Mouse (Mus musculus) gonadal fat pad, adult 2 months (tissue): ENCODE data around the gene Uba7. TPM values are rescaled to one million over a fixed set of nuclear protein-coding genes. Genes with fewer than 3 reads are reported as not detected.

Experiments used
- DNase-seq: peaks from one replicate; pipeline ENCODE4 v3.0.0-alpha.2; 2012; ENCODE audit warnings: low read depth
- polyA plus RNA-seq: library from polyadenylated mRNA; depleted of rRNA; stranded (reverse); fragments of >200 nt; gene quantifications from 2 replicates; pipeline ENCODE4 v1.2.3, GENCODE M21; 2012

Uba7 gene
- polyA plus RNA-seq, 1 experiment: 65.1 TPM

DNA sequence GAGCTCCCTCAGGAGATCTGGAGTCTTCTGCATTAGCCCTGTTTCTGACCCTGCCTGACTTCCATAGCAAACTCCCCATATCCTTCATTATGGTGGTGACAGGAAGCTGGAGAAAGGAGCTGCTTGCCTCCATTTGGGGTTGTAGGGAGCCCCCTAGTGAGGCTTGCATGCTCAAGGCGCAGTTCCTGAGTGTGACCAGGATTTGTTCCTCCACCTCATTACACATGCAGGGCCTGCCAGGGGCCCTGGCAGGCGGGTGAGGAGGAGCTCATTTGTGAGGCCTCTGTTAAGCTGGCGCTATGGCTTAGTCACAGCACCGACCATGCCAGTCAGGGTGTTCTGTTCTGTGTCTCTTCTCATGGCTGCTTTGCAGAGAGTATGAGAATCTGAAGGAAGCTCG lies 13.4 kb upstream of the Uba7 start:
- no peak for DNase-seq

- no peak for DNase-seq
Measured at GRCm38 (mm10) chr9:107962916-107963315, 12.4 kb upstream of the Uba7 start.

DNA sequence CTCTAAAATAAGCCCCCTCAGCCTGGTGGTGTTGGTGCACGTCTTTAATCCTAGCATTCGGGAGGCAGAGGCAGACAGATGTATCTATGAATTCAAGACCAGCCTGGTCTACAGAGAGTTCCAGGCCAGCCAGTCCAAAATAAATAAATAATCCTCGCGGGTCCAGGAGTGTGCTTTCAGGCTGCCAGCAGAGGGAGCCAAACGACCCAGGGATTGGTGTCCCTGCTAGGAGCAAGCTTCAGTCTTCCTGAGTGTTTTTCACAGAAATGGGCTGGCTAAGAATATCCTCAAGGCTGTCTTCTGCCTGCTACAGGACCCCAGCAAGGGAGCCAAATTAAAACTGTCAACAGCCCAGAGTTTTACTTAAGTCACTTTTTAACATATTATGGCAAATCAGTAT lies 11.6 kb upstream of the Uba7 start:
- DNase-seq: no peak

DNA sequence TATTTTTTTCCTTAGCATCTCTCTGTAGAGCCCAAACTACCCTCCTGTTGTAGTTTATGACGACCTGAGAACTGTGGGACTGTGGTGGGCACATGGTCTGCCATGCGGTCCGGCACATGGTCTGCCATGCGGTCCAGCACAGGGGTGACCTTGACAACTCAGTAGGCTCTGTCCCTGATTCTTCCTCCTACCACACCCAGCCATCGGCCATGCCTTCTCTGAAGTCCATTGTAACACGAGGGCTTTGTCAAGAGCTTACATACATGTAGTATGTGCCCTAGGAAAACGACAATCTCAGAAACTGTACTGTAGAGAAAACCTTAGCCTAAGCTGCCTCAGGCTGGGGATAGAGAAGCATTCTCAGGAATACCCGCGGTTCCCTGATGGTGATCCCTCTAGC lies 10.6 kb upstream of the Uba7 start:
- no peak for DNase-seq

- DNase-seq: no peak
Measured at GRCm38 (mm10) chr9:107966676-107967075, 8.6 kb upstream of the Uba7 start.

DNA sequence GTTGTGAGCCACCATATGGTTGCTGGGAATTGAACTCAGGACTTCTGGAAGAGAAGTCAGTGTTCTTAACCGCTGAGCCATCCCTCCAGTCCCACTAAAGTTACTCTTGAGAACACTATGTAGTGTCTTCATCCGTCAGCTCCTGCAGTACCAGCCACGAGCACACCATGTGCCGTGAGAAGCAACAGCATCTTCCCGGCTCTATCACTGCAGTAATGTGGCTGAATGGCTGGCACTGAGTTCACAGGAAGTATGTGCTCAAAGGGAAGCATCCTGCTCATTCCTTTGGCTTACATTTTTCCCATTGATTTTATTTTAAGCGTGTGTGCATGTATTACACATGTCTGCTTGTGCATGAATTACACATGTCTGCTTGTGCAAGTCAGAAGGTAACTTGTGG lies 7.9 kb upstream of the Uba7 start:
- DNase-seq: no peak

DNA sequence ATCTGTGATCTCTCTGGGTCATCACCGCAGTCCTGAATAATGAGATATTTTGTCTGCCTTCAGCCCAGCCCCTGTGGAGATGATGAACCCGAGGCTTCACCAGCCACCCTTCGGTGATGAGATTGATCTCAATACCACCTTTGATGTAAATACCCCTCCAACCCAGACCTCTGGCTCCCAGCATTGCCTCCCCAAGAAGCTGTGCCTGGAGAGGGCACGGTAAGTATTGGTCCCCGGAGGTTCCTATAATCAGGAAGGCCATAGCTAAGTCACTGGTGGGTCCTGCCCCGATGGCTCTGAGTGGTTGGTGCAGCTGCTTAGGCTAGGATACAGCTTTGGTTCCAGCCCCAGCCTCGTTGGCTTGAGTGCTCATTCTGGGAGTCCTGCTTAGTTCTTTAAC lies 6.8 kb upstream of the Uba7 start:
- DNase-seq: no peak

GRCm38 (mm10) chr9:107970311-107970710 lies 5.0 kb upstream of the Uba7 start:
- no peak for DNase-seq

- DNase-seq: no peak
Measured at GRCm38 (mm10) chr9:107971690-107972541, 3.4 kb upstream of the Uba7 start.

DNA sequence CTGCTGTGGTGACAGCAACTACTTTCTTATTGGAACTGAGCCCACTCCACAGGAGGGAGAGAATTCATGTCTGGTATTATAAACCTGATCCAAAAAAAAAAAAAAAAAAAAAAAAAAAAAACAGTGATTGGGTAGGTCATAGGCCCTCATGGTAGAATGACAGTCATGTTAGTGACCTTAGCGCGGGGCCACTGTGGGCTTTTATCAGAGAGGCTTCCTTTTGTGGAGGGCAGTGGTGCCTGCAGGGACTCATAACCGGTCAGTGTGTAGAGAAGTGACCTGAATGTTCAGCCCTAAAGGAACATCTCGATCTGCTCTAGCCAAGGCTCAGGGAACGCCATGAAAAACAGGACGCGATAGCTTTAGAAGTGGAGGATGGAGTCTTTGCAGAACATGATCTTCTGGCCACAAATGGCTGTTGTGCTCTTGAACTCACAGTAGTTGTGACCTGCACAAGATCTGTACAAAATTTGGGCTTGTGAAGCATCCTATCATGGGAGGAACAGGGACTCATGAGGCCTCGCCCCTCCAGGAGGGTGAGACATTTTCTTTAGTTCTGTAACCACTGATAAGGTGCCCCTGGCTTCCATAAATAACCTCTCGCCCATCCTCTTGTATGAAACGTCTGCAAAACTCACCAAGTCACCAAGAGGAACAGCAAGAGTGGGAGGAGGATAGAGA lies 674 bp upstream of the Uba7 start:
- no peak for DNase-seq

DNA sequence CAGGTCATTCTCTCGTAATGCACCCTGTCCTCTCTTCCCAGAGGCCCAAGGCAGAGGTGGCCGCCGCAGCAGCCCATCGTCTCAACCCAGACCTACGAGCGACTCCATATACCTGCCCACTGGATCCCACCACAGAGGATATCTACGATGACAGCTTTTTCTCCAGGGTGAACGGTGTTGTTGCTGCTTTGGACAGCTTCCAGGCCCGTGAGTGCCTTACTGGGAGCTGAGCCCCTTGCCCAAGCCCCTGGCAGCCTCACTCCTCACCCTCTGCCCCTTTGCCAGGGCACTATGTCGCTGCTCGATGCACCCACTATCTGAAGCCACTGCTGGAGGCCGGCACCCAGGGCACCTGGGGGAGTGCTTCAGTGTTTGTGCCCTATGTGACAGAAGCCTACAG lies 3.5 kb downstream of the Uba7 start:
- DNase-seq: no peak

- DNase-seq: no peak
Measured at GRCm38 (mm10) chr9:107981684-107982605, 6.6 kb downstream of the Uba7 start.

DNA sequence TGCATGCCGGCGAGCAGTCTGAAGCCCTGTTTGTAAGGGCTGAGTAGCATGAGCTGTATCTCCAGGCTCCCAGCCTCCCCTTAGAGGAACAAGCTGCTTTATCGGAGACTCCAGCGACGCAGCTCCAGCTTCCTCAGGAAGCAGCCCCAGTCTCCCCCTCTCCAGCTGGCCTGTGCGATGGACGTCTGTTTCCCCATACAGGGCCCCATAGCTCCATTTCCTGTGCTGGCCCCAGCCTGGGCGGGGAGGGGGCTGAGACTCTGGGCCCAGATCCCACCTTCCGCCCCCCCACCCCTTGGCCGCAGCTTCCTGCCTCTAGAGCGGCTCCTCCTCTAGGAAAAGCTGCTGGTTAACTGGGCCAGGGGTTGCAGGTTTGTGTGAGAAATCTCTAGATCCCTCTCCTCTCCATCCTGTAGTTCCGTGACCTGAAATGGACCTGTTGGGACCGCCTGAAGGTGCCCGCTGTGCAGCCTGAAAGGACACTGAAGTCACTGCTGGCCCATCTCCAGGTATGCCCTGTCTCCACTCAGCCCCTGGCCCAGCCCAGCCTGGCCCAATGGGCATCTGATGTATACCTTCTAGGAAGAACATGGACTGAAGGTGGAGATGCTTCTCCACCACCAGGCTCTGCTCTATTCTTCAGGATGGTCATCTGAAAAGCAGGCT lies 7.5 kb downstream of the Uba7 start, which contains the start of gene Gm20661:
Gm20661 (plus strand) TSS at position 378 of the 666 bp plus-strand sequence.
- DNase-seq: no peak

DNA sequence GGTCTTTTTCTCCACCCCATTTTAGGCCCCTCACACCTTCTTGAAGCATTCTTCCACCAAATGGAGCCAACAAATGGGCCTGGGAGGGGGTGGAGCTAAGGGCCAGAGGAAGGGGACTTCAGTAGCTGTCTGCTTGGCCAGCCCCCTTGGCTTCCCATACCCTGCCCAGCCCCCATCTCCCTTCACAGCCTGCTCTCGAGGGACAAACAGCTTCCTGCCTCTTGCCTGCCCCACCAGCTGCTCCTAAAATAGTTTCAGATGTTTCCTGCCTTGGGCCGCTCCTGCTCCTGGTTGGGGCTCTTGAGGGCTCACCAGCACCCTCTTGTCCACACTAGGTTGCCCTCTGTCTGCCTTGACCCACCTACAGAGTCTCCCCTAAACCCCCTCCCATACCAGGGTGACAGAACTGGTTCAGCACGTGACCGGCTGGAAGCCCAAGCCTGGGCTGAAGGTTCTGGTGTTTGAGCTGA lies 8.2 kb downstream of the Uba7 start:
- no peak for DNase-seq

GRCm38 (mm10) chr9:107984052-107984753 lies 8.9 kb downstream of the Uba7 start:
- no peak for DNase-seq

DNA sequence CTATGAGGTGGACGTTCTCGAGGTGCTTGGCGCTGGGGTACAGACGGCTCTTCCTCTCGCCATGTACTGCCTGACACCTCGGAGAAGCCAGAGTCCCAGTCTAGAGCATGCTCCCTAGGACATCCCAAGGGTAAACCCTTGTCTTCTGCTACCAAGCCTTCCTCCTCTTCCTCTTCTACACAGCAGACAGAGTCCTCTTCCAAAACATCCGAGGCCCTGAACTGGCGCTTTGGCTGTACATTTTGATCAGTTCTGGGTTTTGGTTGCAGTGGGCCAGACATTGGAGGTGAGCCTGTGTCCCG lies 9.4 kb downstream of the Uba7 start:
- no peak for DNase-seq

GRCm38 (mm10) chr9:107985131-107986119 lies 10.1 kb downstream of the Uba7 start, which contains the start of gene Inka1:
Gene Inka1, minus strand, starts transcription at chr9:107985879.
- no peak for DNase-seq

DNA sequence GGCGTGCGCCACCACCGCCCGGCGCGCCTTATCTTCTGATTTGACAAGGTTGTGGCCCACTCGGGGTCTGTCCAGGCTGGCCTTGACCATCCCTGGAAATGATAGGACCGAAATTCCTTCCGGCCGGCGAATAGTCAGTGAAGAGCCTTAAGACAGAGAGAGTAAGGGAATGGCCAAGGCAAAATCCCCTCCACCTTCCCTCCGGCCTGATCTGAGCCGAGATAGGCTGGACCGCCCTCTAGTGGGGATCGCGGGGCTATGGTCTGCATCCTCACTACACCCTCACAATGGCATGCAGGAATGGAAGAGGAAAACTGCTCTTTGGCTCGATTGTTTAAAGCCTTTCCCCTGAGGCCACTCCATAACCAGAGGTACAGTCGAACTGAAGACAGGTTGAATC lies 11.1 kb downstream of the Uba7 start:
- no peak for DNase-seq

DNA sequence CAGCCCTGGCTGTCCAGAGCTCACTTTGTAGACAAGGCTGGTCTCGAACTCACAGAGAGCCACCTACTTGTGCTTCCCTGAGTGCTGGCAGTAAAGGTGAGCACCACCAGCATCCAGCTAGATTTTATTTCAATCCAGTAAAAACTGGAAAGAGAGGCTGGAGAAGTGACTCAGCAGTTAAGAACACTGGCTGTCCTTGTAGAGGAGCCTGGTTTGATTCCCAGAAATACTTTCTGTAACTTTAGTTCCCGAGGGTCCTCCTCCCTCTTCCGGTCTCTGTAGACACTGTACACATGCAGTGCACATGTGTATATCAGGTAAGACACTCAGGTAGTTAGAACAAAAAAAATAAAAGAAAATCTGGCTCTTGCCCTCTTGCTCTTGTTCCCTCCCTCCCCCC lies 12.6 kb downstream of the Uba7 start:
- no peak for DNase-seq

GRCm38 (mm10) chr9:107992197-107992596 lies 16.9 kb downstream of the Uba7 start, which contains the start of gene Cdhr4:
Gene Cdhr4, plus strand, starts transcription at chr9:107992497.
- no peak for DNase-seq
